Mouse (Mus musculus): ENCODE measurements at regions not wholly inside any gene's neighbourhood (a gene's known extent, or its start where the extent isn't known, plus 50 kb on each side); places are given as distances from the start of the nearest gene placed in this dataset.

- no peak overlapping the region for H3K4me2 ChIP-seq
- no peak overlapping the region for H3K27ac ChIP-seq
- no peak for ATAC-seq (ENCODE audit: insufficient number of reproducible peaks, insufficient read depth, low FRiP score, low TSS enrichment, low read depth)
- H3K27me3 ChIP-seq = no peaks in the 10 kb centered on the region
- no peak overlapping the region for H3K9ac ChIP-seq (replicated peaks)
- no peaks in the 10 kb centered on the region for H3K4me1 ChIP-seq (replicated peaks)
- H3K4me3 ChIP-seq (replicated peaks) = no peak overlapping the region
- 75% methylated on average over 6 of the region's 6 CpGs for WGBS
- H3K36me3 ChIP-seq = no peaks in the 10 kb centered on the region
- no peaks in the 10 kb centered on the region for H3K9me3 ChIP-seq
These were observed 930.8 kb upstream of the Fam160b2 start for GRCm38 (mm10) chr14:71530421-71530820.

- Histone ChIP-seq H3K27me3 (no peaks in the 10 kb centered on the region), H3K9ac (replicated peaks) (no peak overlapping the region), H3K9me3 (no peaks in the 10 kb centered on the region), H3K36me3 (no peaks in the 10 kb centered on the region), H3K4me1 (replicated peaks) (no peaks in the 10 kb centered on the region), H3K4me2 (no peak overlapping the region), H3K4me3 (replicated peaks) (no peak overlapping the region), H3K27ac (no peak overlapping the region)
- WGBS = 41% methylated on average over 2 of the region's 2 CpGs
- ATAC-seq (ENCODE audit: insufficient number of reproducible peaks, insufficient read depth, low FRiP score, low TSS enrichment, low read depth) = no peak
These were observed 918.9 kb upstream of the Fam160b2 start for GRCm38 (mm10) chr14:71518541-71518940.

GRCm38 (mm10) chr14:71500851-71501250, 901.2 kb upstream of the Fam160b2 start:
- Histone ChIP-seq H3K27me3 (no peaks in the 10 kb centered on the region), H3K27ac (no peak overlapping the region), H3K4me2 (no peak overlapping the region), H3K9ac (replicated peaks) (no peak overlapping the region), H3K36me3 (no peaks in the 10 kb centered on the region), H3K9me3 (no peaks in the 10 kb centered on the region), H3K4me1 (replicated peaks) (no peaks in the 10 kb centered on the region), H3K4me3 (replicated peaks) (no peak overlapping the region)
- no peak for ATAC-seq (ENCODE audit: insufficient number of reproducible peaks, insufficient read depth, low FRiP score, low TSS enrichment, low read depth)
- WGBS = 90% methylated on average over 1 of the region's 1 CpGs

GRCm38 (mm10) chr14:71491201-71491600, 891.6 kb upstream of the Fam160b2 start:
- Histone ChIP-seq H3K27me3 (no peaks in the 10 kb centered on the region), H3K4me3 (replicated peaks) (no peak overlapping the region), H3K9ac (replicated peaks) (no peak overlapping the region), H3K4me2 (no peak overlapping the region), H3K27ac (no peak overlapping the region), H3K4me1 (replicated peaks) (no peaks in the 10 kb centered on the region), H3K9me3 (no peaks in the 10 kb centered on the region), H3K36me3 (no peaks in the 10 kb centered on the region)
- no peak for ATAC-seq (ENCODE audit: insufficient number of reproducible peaks, insufficient read depth, low FRiP score, low TSS enrichment, low read depth)
- 54% methylated on average over 7 of the region's 7 CpGs for WGBS

- H3K36me3 ChIP-seq = no peaks in the 10 kb centered on the region
- no peak overlapping the region for H3K4me3 ChIP-seq (replicated peaks)
- H3K27me3 ChIP-seq = no peaks in the 10 kb centered on the region
- no peak overlapping the region for H3K4me2 ChIP-seq
- H3K27ac ChIP-seq = no peak overlapping the region
- WGBS = 90% methylated on average over 12 of the region's 12 CpGs
- ATAC-seq (ENCODE audit: insufficient number of reproducible peaks, insufficient read depth, low FRiP score, low TSS enrichment, low read depth) = no peak
- no peaks in the 10 kb centered on the region for H3K4me1 ChIP-seq (replicated peaks)
- H3K9me3 ChIP-seq = no peaks in the 10 kb centered on the region
- H3K9ac ChIP-seq (replicated peaks) = no peak overlapping the region
These were observed 886.7 kb upstream of the Fam160b2 start for GRCm38 (mm10) chr14:71486176-71486970.

- Histone ChIP-seq H3K27me3 (no peaks in the 10 kb centered on the region), H3K36me3 (no peaks in the 10 kb centered on the region), H3K9me3 (no peaks in the 10 kb centered on the region), H3K4me2 (no peak overlapping the region), H3K9ac (replicated peaks) (no peak overlapping the region), H3K4me1 (replicated peaks) (no peaks in the 10 kb centered on the region), H3K27ac (no peak overlapping the region), H3K4me3 (replicated peaks) (no peak overlapping the region)
- 60% methylated on average over 2 of the region's 2 CpGs for WGBS
- ATAC-seq (ENCODE audit: insufficient number of reproducible peaks, insufficient read depth, low FRiP score, low TSS enrichment, low read depth) = no peak
These were observed 876.0 kb upstream of the Fam160b2 start for GRCm38 (mm10) chr14:71475656-71476055.

GRCm38 (mm10) chr14:71473907-71474306, 874.3 kb upstream of the Fam160b2 start:
- no peaks in the 10 kb centered on the region for H3K36me3 ChIP-seq
- H3K4me1 ChIP-seq (replicated peaks) = no peaks in the 10 kb centered on the region

GRCm38 (mm10) chr14:71432364-71432763, 832.7 kb upstream of the Fam160b2 start:
- Histone ChIP-seq H3K27ac (no peak overlapping the region), H3K4me3 (replicated peaks) (no peak overlapping the region), H3K9me3 (no peaks in the 10 kb centered on the region), H3K27me3 (no peaks in the 10 kb centered on the region), H3K4me1 (replicated peaks) (no peaks in the 10 kb centered on the region; the same call in 1 of the 2 replicates), H3K9ac (replicated peaks) (no peak overlapping the region), H3K36me3 (no peaks in the 10 kb centered on the region), H3K4me2 (no peak overlapping the region)
- ATAC-seq (ENCODE audit: insufficient number of reproducible peaks, insufficient read depth, low FRiP score, low TSS enrichment, low read depth) = no peak
- 46% methylated on average over 2 of the region's 2 CpGs for WGBS

More at GRCm38 (mm10) chr14:71473907-71474306, 874.3 kb upstream of the Fam160b2 start:
- no peak for ATAC-seq (ENCODE audit: insufficient number of reproducible peaks, insufficient read depth, low FRiP score, low TSS enrichment, low read depth)
- H3K4me2 ChIP-seq = no peak overlapping the region
- 87% methylated on average over 6 of the region's 6 CpGs for WGBS
- H3K27ac ChIP-seq = no peak overlapping the region
- H3K9me3 ChIP-seq = no peaks in the 10 kb centered on the region
- H3K4me3 ChIP-seq (replicated peaks) = no peak overlapping the region
- H3K27me3 ChIP-seq = no peaks in the 10 kb centered on the region
- no peak overlapping the region for H3K9ac ChIP-seq (replicated peaks)
